Mouse (Mus musculus) liver, adult 2 months (tissue): Measurements from ENCODE around the gene Ankrd44. TPM values are rescaled to one million over a fixed set of nuclear protein-coding genes. Genes with fewer than 3 reads are reported as not detected.

Experiments
- DNase-seq: peaks from one replicate; pipeline ENCODE4 v3.0.0-alpha.2; 2011; ENCODE audit warnings: low read depth, low spot score; ENCODE audit errors: extremely low read depth
- H3K27ac ChIP-seq: fragments of 200-500 bp; replicated peaks from 2 replicates; pipeline ENCODE4 v1.5.1; 2012; ENCODE audit warnings: low read depth, mild to moderate bottlenecking, control low read depth, inconsistent platforms, low read length; ENCODE audit not compliant: insufficient read depth
- H3K27me3 ChIP-seq: fragments of 200-500 bp; 2 replicates; pipeline ENCODE4 v1.6.1; 2012; ENCODE audit warnings: mild to moderate bottlenecking, moderate library complexity, low read length, inconsistent platforms; ENCODE audit not compliant: control insufficient read depth, insufficient read depth
- H3K36me3 ChIP-seq: fragments of 200-500 bp; 2 replicates; pipeline ENCODE4 v1.6.1; 2012; ENCODE audit warnings: low read length, inconsistent platforms; ENCODE audit not compliant: control insufficient read depth, insufficient read depth
- H3K4me1 ChIP-seq: fragments of 200-500 bp; 2 replicates; pipeline ENCODE4 v1.6.1; 2011; ENCODE audit warnings: low read length; ENCODE audit not compliant: control insufficient read depth, insufficient read depth
- H3K4me3 ChIP-seq: fragments of 200-500 bp; 2 replicates; pipeline ENCODE4 v1.5.1; 2011; ENCODE audit warnings: low read depth, mild to moderate bottlenecking, control low read depth, low read length, moderate library complexity; ENCODE audit not compliant: insufficient read depth
- H3K79me2 ChIP-seq: fragments of 200-500 bp; 2 replicates; pipeline ENCODE4 v1.6.1; 2012; ENCODE audit warnings: inconsistent platforms, mild to moderate bottlenecking, low read length, moderate library complexity; ENCODE audit not compliant: control insufficient read depth, insufficient read depth
- H3K9ac ChIP-seq: fragments of 200-500 bp; 2 replicates; pipeline ENCODE4 v1.6.1; 2012; ENCODE audit warnings: low read depth, mild to moderate bottlenecking, control low read depth, inconsistent platforms, low read length
- CTCF ChIP-seq: fragments of 200-500 bp; IDR thresholded peaks from 2 replicates; pipeline ENCODE4 v1.5.1; 2011; ENCODE audit warnings: low read depth, low read length, control low read depth
- POLR2A ChIP-seq: fragments of 200-500 bp; IDR thresholded peaks from 2 replicates; pipeline ENCODE4 v1.6.1; 2011; ENCODE audit warnings: low read length, control low read depth; ENCODE audit not compliant: insufficient read depth; ENCODE audit errors: extremely low read depth
- WGBS: fragments of 180-500 bp; shearing (Covaris S2); methylation state at CpG from one replicate; pipeline ENCODE4 v1.1.7; 2018; 5-methylcytosine and 5-hydroxymethylcytosine counted together
- polyA plus RNA-seq: library from polyadenylated mRNA; depleted of rRNA; stranded (reverse); fragments of >200 nt; gene quantifications from 2 replicates; pipeline ENCODE4 v1.2.3, GENCODE M21; 2012
- total RNA-seq: library from RNA; depleted of rRNA; stranded (reverse); fragments of >200 nt; gene quantifications from 2 replicates; pipeline ENCODE4 v1.2.3, GENCODE M21; 2014

The Ankrd44 gene
- total and polyA plus RNA-seq, 2 experiments = 2.3 to 8.5 TPM

DNA sequence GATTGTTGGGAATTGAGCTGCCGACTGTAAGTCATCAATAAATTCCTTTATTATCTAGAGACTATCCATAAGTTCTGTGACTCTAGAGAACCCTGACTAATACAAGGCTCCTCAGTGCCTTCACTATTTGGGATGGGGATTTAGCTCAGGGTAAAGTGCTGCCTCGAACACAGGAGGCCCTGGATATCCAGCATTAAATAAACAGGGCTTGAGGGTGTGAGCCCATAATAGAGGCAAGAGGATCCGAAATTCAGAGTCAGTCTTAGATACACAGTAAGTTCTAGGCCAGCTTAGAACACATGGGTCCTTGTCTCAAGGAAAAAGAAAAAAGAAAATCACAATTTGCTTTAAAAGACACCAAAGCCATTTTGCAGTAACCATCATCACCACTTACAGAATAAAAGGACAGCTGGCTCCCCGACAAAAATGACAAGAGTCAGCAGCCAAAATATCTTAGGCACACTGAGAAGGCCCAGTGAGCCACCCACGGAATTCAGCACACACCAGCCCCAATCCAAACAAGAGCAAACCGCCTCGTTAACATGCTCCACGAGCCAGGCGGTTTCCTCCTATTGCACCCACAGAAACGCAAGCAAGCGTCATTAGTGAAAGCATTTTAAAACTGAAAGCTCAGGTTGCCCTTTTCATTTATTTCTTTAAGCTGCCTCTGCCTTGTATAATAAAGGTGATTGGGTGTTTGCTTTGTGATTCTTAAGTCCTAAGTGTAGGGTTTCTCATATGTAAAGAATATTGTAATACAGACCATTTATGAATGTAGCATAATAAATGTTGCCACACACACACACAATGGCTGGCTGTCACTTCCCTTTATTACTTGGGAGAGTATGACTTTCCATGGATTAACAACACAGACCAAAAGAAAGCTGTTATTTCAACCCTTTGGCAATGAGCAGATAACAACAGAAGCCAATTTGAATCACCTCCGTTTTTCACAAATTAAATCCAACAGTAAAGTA is 29.8 kb downstream of the Ankrd44 start:
- Histone ChIP-seq H3K27me3 (no peaks in the 10 kb centered on the region), H3K9ac (no peak overlapping the region), H3K4me1 (peaks cover 9% of the 10 kb centered on the region; the same call in 1 of the 2 replicates), H3K27ac (no peak overlapping the region), H3K4me3 (no peak overlapping the region), H3K36me3 (no peaks in the 10 kb centered on the region), H3K79me2 (0 out of 2 replicates have a peak, but pooled peaks cover 4% of the 10 kb centered on the region)
- DNase-seq = no peak
- TF ChIP-seq CTCF = no peak
- TF ChIP-seq POLR2A = no peak
- WGBS = 35% methylated on average over 12 of the region's 12 CpGs

DNA sequence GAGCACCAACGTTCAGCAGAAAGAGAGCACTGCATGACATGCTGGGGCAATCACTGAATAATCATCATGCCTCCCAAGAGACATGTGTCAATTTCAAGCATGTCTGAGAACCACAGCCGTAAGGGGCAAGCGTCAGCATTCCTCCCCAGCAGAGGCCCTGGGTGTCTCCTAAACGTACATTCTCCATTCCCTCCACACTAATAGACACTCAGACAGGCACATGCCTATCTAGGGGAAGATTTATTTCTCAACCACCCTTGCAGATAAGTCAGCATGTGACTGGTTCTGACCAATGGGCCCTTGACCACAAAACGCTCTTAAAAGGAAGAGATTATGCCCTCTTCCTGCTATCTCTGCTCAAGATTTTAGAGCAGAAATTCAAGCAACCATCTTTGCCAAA is 37.7 kb downstream of the Ankrd44 start:
- WGBS = 72% methylated on average over 5 of the region's 5 CpGs
- Histone ChIP-seq H3K4me3 (no peak overlapping the region), H3K4me1 (peaks cover 2% of the 10 kb centered on the region; the same call in 1 of the 2 replicates), H3K36me3 (no peaks in the 10 kb centered on the region), H3K27me3 (no peaks in the 10 kb centered on the region), H3K9ac (no peak overlapping the region), H3K79me2 (peaks cover 7% of the 10 kb centered on the region; the same call in 1 of the 2 replicates), H3K27ac (no peak overlapping the region)
- DNase-seq = no peak
- TF ChIP-seq POLR2A = no peak
- no peak for TF ChIP-seq CTCF

DNA sequence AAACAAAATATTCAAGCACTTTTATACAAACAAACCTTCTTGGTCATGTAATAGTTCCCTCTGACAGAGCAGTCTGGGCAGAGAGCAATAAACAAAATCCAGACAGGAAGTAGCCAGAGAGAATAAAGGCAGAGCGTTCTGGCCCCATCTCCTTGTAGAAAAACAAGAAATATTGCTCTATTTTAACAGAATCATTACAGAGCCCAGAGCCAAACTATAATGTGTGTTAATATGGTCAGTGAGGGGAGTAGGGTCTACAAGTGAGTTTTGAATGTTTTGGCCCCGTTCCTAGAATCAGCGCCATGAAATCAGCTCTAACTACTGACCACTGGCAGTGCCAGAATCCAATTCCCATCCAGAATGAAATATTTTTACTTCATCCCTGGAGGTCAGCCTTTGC is 38.3 kb downstream of the Ankrd44 start:
- TF ChIP-seq CTCF (no peak), POLR2A (no peak)
- WGBS = 82% methylated on average over 3 of the region's 3 CpGs
- Histone ChIP-seq H3K36me3 (no peaks in the 10 kb centered on the region), H3K4me1 (peaks cover 7% of the 10 kb centered on the region; the same call in 1 of the 2 replicates), H3K27ac (no peak overlapping the region), H3K9ac (no peak overlapping the region), H3K27me3 (no peaks in the 10 kb centered on the region), H3K79me2 (peaks cover 7% of the 10 kb centered on the region; the same call in 1 of the 2 replicates), H3K4me3 (no peak overlapping the region)
- no peak for DNase-seq

DNA sequence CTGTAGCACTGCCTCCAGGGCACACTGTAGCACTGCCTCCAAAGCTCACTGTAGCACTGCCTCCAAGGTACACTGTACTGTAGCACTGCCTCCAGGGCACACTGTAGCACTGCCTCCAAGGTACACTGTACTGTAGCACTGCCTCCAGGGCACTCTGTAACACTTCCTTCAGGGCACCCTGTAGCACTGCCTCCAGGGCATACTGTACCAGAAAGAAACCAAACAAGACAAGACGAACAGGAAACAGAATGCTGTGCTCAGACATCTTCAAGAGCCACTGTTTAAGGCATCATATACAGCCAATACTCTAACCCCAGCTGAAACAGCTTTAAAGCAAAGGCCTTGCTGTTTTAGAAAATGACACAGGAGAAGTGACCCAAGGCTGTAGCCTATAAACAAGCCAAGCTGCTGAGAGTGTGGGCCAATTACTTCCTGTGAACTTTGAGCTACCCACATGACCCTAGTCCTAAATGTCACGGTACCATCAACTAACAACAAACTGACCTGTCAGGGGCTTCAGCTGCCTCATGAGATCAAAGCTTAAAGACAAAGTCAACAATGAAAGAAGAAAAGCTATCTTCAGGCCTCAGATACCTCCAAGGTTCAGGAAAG is 43.2 kb downstream of the Ankrd44 start:
- no peaks in the 10 kb centered on the region for H3K27me3 ChIP-seq
- H3K36me3 ChIP-seq = no peaks in the 10 kb centered on the region
- TF ChIP-seq CTCF (no peak), POLR2A (no peak)
- 28% methylated on average over 2 of the region's 2 CpGs for WGBS
- peak; percentile 53 for DNase-seq
- no peaks in the 10 kb centered on the region; the same call in 1 of the 2 replicates for H3K79me2 ChIP-seq
- H3K27ac ChIP-seq = no peak overlapping the region
- peaks cover 7% of the 10 kb centered on the region for H3K4me1 ChIP-seq
- H3K4me3 ChIP-seq = no peak overlapping the region
- H3K9ac ChIP-seq = no peak overlapping the region

DNA sequence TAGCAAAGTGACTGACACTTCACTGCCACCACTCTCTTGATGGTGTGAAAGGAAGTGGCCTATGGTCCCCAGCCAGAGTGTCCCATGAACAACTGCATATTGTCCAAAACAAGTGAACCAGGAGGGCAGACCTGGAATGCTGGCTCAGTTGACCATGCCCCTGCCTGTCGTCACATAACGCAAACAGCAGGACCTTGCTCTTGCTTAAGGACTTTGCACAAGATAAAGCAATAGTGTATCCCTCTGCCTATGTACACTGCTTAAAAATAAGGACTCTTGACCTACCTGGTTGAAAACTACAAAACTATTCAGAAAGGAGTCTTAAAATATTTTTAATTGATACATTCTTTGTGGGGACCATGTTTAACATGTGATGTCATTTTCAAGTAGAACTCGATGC is 44.7 kb downstream of the Ankrd44 start:
- 67% methylated on average over 3 of the region's 3 CpGs for WGBS
- no peak for TF ChIP-seq CTCF
- no peak for TF ChIP-seq POLR2A

More for the DNA sequence above, 44.7 kb downstream of the Ankrd44 start:
- Histone ChIP-seq H3K9ac (no peak overlapping the region), H3K27ac (no peak overlapping the region), H3K36me3 (no peaks in the 10 kb centered on the region), H3K27me3 (no peaks in the 10 kb centered on the region), H3K4me3 (no peak overlapping the region), H3K79me2 (no peaks in the 10 kb centered on the region; the same call in 1 of the 2 replicates), H3K4me1 (peaks cover 7% of the 10 kb centered on the region)
- no peak for DNase-seq
